Mouse (Mus musculus) kidney, embryonic 15.5 days (tissue): Measurements from ENCODE around the gene Dgke. TPM values are rescaled to one million over a fixed set of nuclear protein-coding genes. Genes with fewer than 3 reads are reported as not detected.
"Not testable (repeated sequence)": the region's sequence is repeated elsewhere in the genome, so short reads cannot be mapped to it uniquely, and the experiment has no call there.

Source experiments
- ATAC-seq: fragments of 200-750 bp; cut with Nextera tagmentation; replicated peaks from 2 replicates; pipeline ENCODE4 v1.8.0; 2017; ENCODE audit warnings: moderate TSS enrichment; ENCODE audit not compliant: low FRiP score
- H3K27ac ChIP-seq: fragments of 300-500 bp; sonication (generic); 2 replicates; pipeline ENCODE4 v1.5.1; 2015; ENCODE audit warnings: mild to moderate bottlenecking, inconsistent platforms
- H3K27me3 ChIP-seq: fragments of 300-500 bp; sonication (generic); 2 replicates; pipeline ENCODE4 v1.6.1; 2015; ENCODE audit warnings: inconsistent platforms
- H3K36me3 ChIP-seq: fragments of 300-500 bp; sonication (generic); 2 replicates; pipeline ENCODE4 v1.6.1; 2015; ENCODE audit warnings: inconsistent platforms
- H3K4me1 ChIP-seq: fragments of 300-500 bp; sonication (generic); 2 replicates; pipeline ENCODE4 v1.6.1; 2015; ENCODE audit warnings: inconsistent platforms
- H3K4me2 ChIP-seq: fragments of 300-500 bp; sonication (generic); 2 replicates; pipeline ENCODE4 v1.6.1; 2015; ENCODE audit warnings: moderate library complexity, mild to moderate bottlenecking, inconsistent platforms
- H3K4me3 ChIP-seq: fragments of 300-500 bp; sonication (generic); replicated peaks from 2 replicates; pipeline ENCODE4 v1.5.1; 2015; ENCODE audit warnings: mild to moderate bottlenecking, inconsistent platforms
- H3K9ac ChIP-seq: fragments of 300-500 bp; sonication (generic); 2 replicates; pipeline ENCODE4 v1.6.1; 2015; ENCODE audit warnings: mild to moderate bottlenecking, inconsistent platforms
- H3K9me3 ChIP-seq: fragments of 300-500 bp; sonication (generic); replicated peaks from 2 replicates; pipeline ENCODE4 v1.6.1; 2016; ENCODE audit warnings: inconsistent platforms
- WGBS: fragments of 180-500 bp; shearing (Covaris S2); methylation state at CpG from one replicate; pipeline ENCODE4 v1.1.7; 2015; ENCODE audit warnings: mixed read lengths; 5-methylcytosine and 5-hydroxymethylcytosine counted together
- polyA plus RNA-seq: library from polyadenylated mRNA; unstranded; fragments of >200 nt; fragmentation: Nextera tagmentation; extraction: Ambion mirVana; gene quantifications from 2 replicates; pipeline ENCODE4 v1.2.1, GENCODE M21; 2015

The Dgke gene
- 4.3 and 4.6 TPM in 2 replicates for polyA plus RNA-seq

DNA sequence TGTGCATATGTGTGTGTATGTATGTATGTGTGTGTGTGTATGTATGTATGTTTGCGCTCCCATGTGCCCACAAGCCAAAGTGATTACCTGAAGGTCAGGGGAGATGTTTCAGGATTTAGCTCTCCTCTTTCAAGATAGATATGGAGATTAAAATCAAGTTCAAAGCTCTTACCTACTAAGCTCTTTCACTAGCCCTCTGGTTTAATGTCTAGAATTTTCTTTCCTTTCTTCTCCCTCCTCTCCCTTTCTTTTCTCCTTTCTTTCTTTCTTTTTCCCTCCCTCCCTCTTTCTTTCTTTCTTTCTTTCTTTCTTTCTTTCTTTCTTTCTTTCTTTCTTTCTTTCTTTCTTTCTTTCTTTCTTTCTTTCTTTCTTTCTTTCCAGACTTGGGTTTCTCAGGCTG, at the start of gene Dgke:
Gene Dgke, minus strand, starts transcription at position 101 of the 400 bp plus-strand sequence.
- no peak for ATAC-seq
- Histone ChIP-seq H3K36me3 (no peaks in the 10 kb centered on the region), H3K9ac (no peak within 1 kb of the TSS), H3K4me1 (0 out of 2 replicates have a peak, but pooled peaks cover 8% of the 10 kb centered on the region), H3K9me3 (no peaks in the 10 kb centered on the region), H3K27ac (no peak within 1 kb of the TSS), H3K27me3 (no peaks in the 10 kb centered on the region), H3K4me2 (no peak within 1 kb of the TSS), H3K4me3 (no peak within 1 kb of the TSS)
- WGBS, result 94% methylated on average over 1 of the region's 1 CpGs

- Histone ChIP-seq H3K9me3 (no peaks in the 10 kb centered on the region), H3K36me3 (no peaks in the 10 kb centered on the region), H3K9ac (no peak overlapping the region), H3K4me3 (no peak overlapping the region), H3K4me2 (no peak overlapping the region), H3K27ac (no peak overlapping the region), H3K4me1 (peaks cover 4% of the 10 kb centered on the region; the same call in 1 of the 2 replicates), H3K27me3 (peaks cover 8% of the 10 kb centered on the region; the same call in 1 of the 2 replicates)
- WGBS, result 22% methylated on average over 12 of the region's 12 CpGs
- no peak for ATAC-seq
These were observed 40.6 kb upstream of the Dgke start for GRCm38 (mm10) chr11:89107180-89107807.

GRCm38 (mm10) chr11:89105823-89106222, 39.2 kb upstream of the Dgke start:
- Histone ChIP-seq H3K4me1 (peaks cover 12% of the 10 kb centered on the region), H3K9ac (no peak overlapping the region), H3K4me3 (no peak overlapping the region), H3K36me3 (no peaks in the 10 kb centered on the region), H3K27me3 (peaks cover 8% of the 10 kb centered on the region; the same call in 1 of the 2 replicates), H3K4me2 (no peak overlapping the region), H3K9me3 (no peaks in the 10 kb centered on the region), H3K27ac (no peak overlapping the region)
- ATAC-seq, result no peak
- 87% methylated on average over 11 of the region's 11 CpGs for WGBS

GRCm38 (mm10) chr11:89105211-89105610, 38.6 kb upstream of the Dgke start:
- Histone ChIP-seq H3K4me3 (no peak overlapping the region), H3K36me3 (no peaks in the 10 kb centered on the region), H3K27me3 (peaks cover 8% of the 10 kb centered on the region; the same call in 1 of the 2 replicates), H3K4me2 (no peak overlapping the region), H3K4me1 (peaks cover 18% of the 10 kb centered on the region), H3K27ac (no peak overlapping the region), H3K9me3 (no peaks in the 10 kb centered on the region), H3K9ac (no peak overlapping the region)
- WGBS, result 83% methylated on average over 8 of the region's 8 CpGs
- ATAC-seq, result no peak; the same call in 1 of the 2 replicates

- Histone ChIP-seq H3K4me3 (no peak overlapping the region), H3K27me3 (peaks cover 3% of the 10 kb centered on the region; the same call in 1 of the 2 replicates), H3K36me3 (no peaks in the 10 kb centered on the region), H3K9me3 (no peaks in the 10 kb centered on the region), H3K4me1 (peaks cover 22% of the 10 kb centered on the region), H3K4me2 (no peak overlapping the region), H3K27ac (no peak overlapping the region), H3K9ac (no peak overlapping the region)
- WGBS, result 69% methylated on average over 14 of the region's 14 CpGs
- no peak for ATAC-seq
These were observed 36.5 kb upstream of the Dgke start for GRCm38 (mm10) chr11:89103166-89103565.

DNA sequence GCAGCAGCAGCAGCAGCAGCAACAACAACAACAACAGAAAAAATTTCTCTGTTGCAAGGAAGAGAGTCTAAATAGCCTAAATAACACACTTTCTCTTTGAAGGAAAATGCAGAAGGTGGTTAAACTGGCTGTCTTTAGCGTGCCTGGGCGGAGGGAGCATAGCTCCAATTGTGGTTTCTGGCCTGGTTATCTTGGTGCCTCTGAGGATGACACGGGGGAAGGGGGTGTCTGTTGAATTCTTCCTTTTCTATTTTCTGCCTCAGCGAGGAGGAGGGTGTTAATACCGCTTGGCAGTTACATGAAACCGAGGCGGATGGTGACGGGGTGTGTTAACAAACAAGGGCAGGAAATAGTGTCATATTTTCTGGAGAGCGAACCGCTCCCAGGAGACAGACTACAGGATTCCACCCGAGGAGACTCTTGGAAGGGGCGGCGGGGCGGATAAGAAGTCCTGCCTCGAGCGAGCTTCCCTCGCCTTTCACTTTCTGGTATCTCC, 34.2 kb upstream of the Dgke start:
- Histone ChIP-seq H3K9me3 (no peaks in the 10 kb centered on the region), H3K9ac (peak overlapping the region; percentile 33), H3K4me3 (peak overlapping the region; percentile 43), H3K36me3 (no peaks in the 10 kb centered on the region), H3K4me1 (peaks cover 21% of the 10 kb centered on the region), H3K27me3 (no peaks in the 10 kb centered on the region), H3K4me2 (peak overlapping the region; percentile 76), H3K27ac (peak overlapping the region; percentile 2; the same call in 1 of the 2 replicates)
- WGBS, result 8% methylated on average over 17 of the region's 17 CpGs
- no peak; the same call in 1 of the 2 replicates for ATAC-seq

GRCm38 (mm10) chr11:89100403-89100802, 33.8 kb upstream of the Dgke start:
- Histone ChIP-seq H3K27ac (no peak overlapping the region), H3K4me3 (peak overlapping the region; percentile 43), H3K36me3 (no peaks in the 10 kb centered on the region), H3K9me3 (no peaks in the 10 kb centered on the region), H3K4me1 (peaks cover 21% of the 10 kb centered on the region), H3K4me2 (peak overlapping the region; percentile 76), H3K9ac (0 out of 2 replicates have a peak overlapping the region, but pooled peaks have one; percentile 33), H3K27me3 (no peaks in the 10 kb centered on the region)
- peak; percentile 83; the same call in 1 of the 2 replicates for ATAC-seq
- 0% methylated on average over 9 of the region's 9 CpGs for WGBS

- H3K4me2 ChIP-seq, result no peak overlapping the region
- H3K9ac ChIP-seq, result no peak overlapping the region
- H3K36me3 ChIP-seq, result no peaks in the 10 kb centered on the region
- H3K4me1 ChIP-seq, result peaks cover 21% of the 10 kb centered on the region
- no peaks in the 10 kb centered on the region for H3K27me3 ChIP-seq
- no peak for ATAC-seq
- no peak overlapping the region for H3K4me3 ChIP-seq
- H3K27ac ChIP-seq, result no peak overlapping the region
- 64% methylated on average over 6 of the region's 6 CpGs for WGBS
- H3K9me3 ChIP-seq, result no peaks in the 10 kb centered on the region
These were observed 32.3 kb upstream of the Dgke start for GRCm38 (mm10) chr11:89098930-89099329.

GRCm38 (mm10) chr11:89098083-89098835, 31.6 kb upstream of the Dgke start:
- Histone ChIP-seq H3K36me3 (no peaks in the 10 kb centered on the region), H3K27ac (no peak overlapping the region), H3K4me1 (peaks cover 21% of the 10 kb centered on the region), H3K4me3 (no peak overlapping the region), H3K4me2 (no peak overlapping the region), H3K9me3 (no peaks in the 10 kb centered on the region), H3K9ac (no peak overlapping the region), H3K27me3 (no peaks in the 10 kb centered on the region)
- 48% methylated on average over 17 of the region's 17 CpGs for WGBS
- ATAC-seq, result peak; percentile 41

GRCm38 (mm10) chr11:89097292-89097691, 30.6 kb upstream of the Dgke start:
- not testable (repeated sequence) for H3K9ac ChIP-seq, H3K27ac ChIP-seq, ATAC-seq, H3K9me3 ChIP-seq, H3K4me3 ChIP-seq, H3K27me3 ChIP-seq, H3K36me3 ChIP-seq, H3K4me2 ChIP-seq
- 89% methylated on average over 10 of the region's 10 CpGs for WGBS
- H3K4me1 ChIP-seq, result peaks cover 21% of the 10 kb centered on the region

DNA sequence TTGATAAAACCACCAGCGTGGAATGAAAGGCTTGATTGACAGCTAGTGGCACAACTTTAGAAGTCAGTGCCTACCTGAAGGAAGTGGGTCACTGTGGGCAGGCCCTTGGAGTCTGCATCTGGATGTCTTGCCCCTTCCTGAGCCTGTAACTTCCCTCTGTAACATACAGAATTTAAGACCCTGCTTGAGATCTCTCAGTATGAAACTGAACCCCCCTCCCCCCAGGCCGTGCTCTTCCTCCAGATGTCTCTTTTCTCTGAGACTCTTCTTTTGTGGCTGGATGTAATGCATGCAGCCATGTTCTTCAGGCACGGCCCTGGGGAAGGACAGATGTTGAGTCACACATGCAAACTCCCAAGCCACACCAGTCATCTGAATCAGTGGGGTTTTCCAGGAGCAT, 28.7 kb upstream of the Dgke start:
- WGBS, result 85% methylated on average over 3 of the region's 3 CpGs
- ATAC-seq, result no peak
- H3K4me2 ChIP-seq, result no peak overlapping the region
- no peaks in the 10 kb centered on the region for H3K36me3 ChIP-seq
- H3K9ac ChIP-seq, result no peak overlapping the region
- no peak overlapping the region for H3K27ac ChIP-seq
- H3K27me3 ChIP-seq, result no peaks in the 10 kb centered on the region
- H3K4me3 ChIP-seq, result no peak overlapping the region
- peaks cover 7% of the 10 kb centered on the region for H3K4me1 ChIP-seq
- no peaks in the 10 kb centered on the region for H3K9me3 ChIP-seq

DNA sequence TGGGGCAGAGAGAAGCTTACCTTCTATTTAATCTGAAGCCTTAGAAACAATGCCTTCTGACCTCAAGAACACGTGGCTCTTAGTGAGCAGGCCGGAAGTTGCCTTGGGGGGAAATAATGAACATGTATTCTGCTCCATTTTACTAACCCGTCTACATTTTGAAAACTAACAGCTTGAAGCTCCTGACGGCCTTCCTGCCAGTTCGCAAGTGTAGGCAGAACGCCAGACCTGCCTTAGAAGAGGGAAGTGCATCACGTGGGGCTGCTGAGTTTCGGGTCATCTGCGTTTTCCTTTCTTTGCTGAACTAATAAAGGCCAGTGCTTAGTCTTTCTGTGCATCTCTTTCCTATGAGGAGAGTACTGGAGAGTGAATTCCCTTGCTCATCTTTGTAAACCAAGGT, 26.1 kb upstream of the Dgke start:
- Histone ChIP-seq H3K4me1 (no peaks in the 10 kb centered on the region), H3K27ac (no peak overlapping the region), H3K27me3 (no peaks in the 10 kb centered on the region), H3K4me2 (no peak overlapping the region), H3K36me3 (no peaks in the 10 kb centered on the region), H3K9me3 (no peaks in the 10 kb centered on the region), H3K9ac (no peak overlapping the region), H3K4me3 (no peak overlapping the region)
- 69% methylated on average over 9 of the region's 9 CpGs for WGBS
- ATAC-seq, result no peak
